ENCODE assay signal across 17 mouse cellular contexts in the genomic region with DNA sequence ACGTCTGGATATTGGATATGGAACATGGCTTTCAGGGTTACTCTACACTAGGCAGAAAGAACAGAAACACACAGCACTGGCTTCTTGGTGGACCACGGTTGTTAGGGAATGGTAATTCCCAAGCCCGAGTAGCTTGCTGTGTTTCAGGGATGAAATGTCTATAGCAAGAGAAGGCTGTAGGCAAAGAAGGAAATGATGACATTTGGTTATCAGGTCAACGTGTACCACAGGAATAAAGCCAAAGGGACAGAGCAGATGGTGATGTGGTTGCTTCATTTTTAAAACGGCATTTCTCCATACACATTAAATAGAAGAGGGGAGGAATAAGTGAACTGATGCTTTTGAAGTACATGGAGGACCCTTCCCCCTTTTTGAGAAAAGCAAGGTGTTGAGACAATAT.
A peak's percentile ranks its signal among the peaks of the same experiment; 100 is the strongest.
DNase-seq lines count a peak whose midpoint lies in the region; ATAC-seq lines count a peak whose summit lies in the region.
"Had no signal": no experiment of that assay in that cellular context is flagged by ENCODE, and none has a peak within 500 bp of the region (broad histone marks: within the 10 kb centered on the region; RNA-seq: fewer than 3 reads in every experiment).

No protein-coding gene starts in this region.

- peak; percentile 78 for ATAC-seq in cerebellum, adult (ENCODE audit: insufficient number of reproducible peaks, low FRiP score, low TSS enrichment)
- ATAC-seq: activated CD4-positive, CD25-positive, alpha-beta regulatory T cell, adult 4 months; CD4-positive, CD25-positive, alpha-beta regulatory T cell, adult 4 months; forebrain, embryonic 14.5 days; forebrain, embryonic 16.5 days; Patski had no signal

- DNase-seq in cerebellum, adult 11 months = no peak
- DNase-seq in cerebellum, adult 18-20 months = peak; percentile 39 to 42
- no peak for DNase-seq in cerebellum, postnatal 14 days
- peak; percentile 77 for DNase-seq in brain, adult 2 months (ENCODE audit: low read depth, low spot score)
- peak; percentile 43 for DNase-seq in cerebellum, adult 9-11 months
- DNase-seq in frontal cortex, postnatal 14 days (ENCODE audit: low spot score in 2 of 2) = no peak
- DNase-seq in left cerebral cortex, adult 9 months (ENCODE audit: low spot score in 2 of 2) = no peak
- DNase-seq: adrenal gland, adult 8-10 months; adrenal gland, postnatal 14 days; adrenal gland, postnatal 36 days; B cell, adult 2 months had no signal

Comparison
In these comparisons a context has a peak if more than half of its experiments do, and no peak if none do; other contexts are left out.
1. DNase-seq: peak in cerebellum, adult 18-20 months (2 of 2), brain, adult 2 months (single experiment) and cerebellum, adult 9-11 months (single experiment); none in cerebellum, adult 11 months (single experiment), cerebellum, postnatal 14 days (0 of 2), frontal cortex, postnatal 14 days (0 of 2) and left cerebral cortex, adult 9 months (0 of 2).